Mouse (Mus musculus) megakaryocyte, embryonic 14.5 days (primary cell): Measurements from ENCODE around the gene H2-DMb1.

Experiments
- FLI1 ChIP-seq: IDR thresholded peaks from 2 replicates; pipeline ENCODE4 v1.6.1; 2012; ENCODE audit warnings: low read length, inconsistent platforms, mixed read lengths
- GATA1 ChIP-seq: IDR thresholded peaks from 3 replicates; pipeline ENCODE4 v1.6.1; 2012; ENCODE audit warnings: mixed read lengths, low read length, inconsistent platforms, borderline replicate concordance

DNA sequence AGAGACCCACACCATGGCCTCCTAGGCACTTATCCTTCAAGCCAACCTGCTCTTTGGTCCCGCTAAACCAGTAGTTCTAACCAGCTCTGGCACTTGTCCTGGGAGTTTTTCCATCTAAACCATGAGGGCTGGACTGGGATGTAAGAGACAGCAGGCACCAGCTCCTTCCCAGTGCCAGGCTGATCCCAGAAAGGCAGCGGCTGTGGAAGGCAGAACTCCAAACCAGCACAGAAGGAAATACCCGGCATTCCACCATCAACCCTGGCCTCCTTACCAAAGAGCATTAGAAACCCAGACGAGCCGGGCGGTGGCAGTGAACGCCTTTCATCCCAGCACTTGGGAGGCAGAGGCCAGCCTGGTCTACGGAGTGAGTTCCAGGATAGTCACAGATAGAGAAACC is 42.6 kb upstream of the H2-DMb1 start:
- TF ChIP-seq GATA1: no peak
- no peak for TF ChIP-seq FLI1
